Mouse (Mus musculus): ENCODE results near the gene Tssk6. TPM values are rescaled to one million over a fixed set of nuclear protein-coding genes. Genes with fewer than 3 reads are reported as not detected.

Tssk6 gene
- total RNA-seq (2021): under 1 TPM in 1 of 2 experiments, not detected in 1; 0.31 TPM
- long read RNA-seq, experiment 1: 0 reads
- long read RNA-seq, experiment 2: 0 reads

- peak; percentile 38 for DNase-seq
- intact Hi-C loops (cut with DNase I; ENCODE audit: low total_unique reads): no loop called here
These were observed at the start of gene Tssk6, which contains the start of the genes Ndufa13 and Yjefn3 for GRCm38 (mm10) chr8:69902163-69903062. Gene Tssk6, plus strand, starts transcription at chr8:69902184. Gene Ndufa13, minus strand, starts transcription at chr8:69902558. Gene Yjefn3, minus strand, starts transcription at chr8:69902712.

- intact Hi-C loops (cut with DNase I; ENCODE audit: low total_unique reads): no loop called here
- no peak for DNase-seq
These were observed 48.1 kb upstream of the Tssk6 start for GRCm38 (mm10) chr8:69853869-69854268.

GRCm38 (mm10) chr8:69860807-69861206 is 41.2 kb upstream of the Tssk6 start:
- intact Hi-C loops (cut with DNase I; ENCODE audit: low total_unique reads): no loop called here
- no peak for DNase-seq

GRCm38 (mm10) chr8:69861251-69861650 is 40.7 kb upstream of the Tssk6 start:
- intact Hi-C loops (cut with DNase I; ENCODE audit: low total_unique reads): no loop called here

GRCm38 (mm10) chr8:69863387-69864020 is 38.5 kb upstream of the Tssk6 start:
- intact Hi-C loops (cut with DNase I; ENCODE audit: low total_unique reads): no loop called here
- DNase-seq: no peak

More at GRCm38 (mm10) chr8:69861251-69861650, 40.7 kb upstream of the Tssk6 start:
- no peak for DNase-seq

- no peak for DNase-seq
- intact Hi-C loops (cut with DNase I; ENCODE audit: low total_unique reads): no loop called here
These were observed 37.8 kb upstream of the Tssk6 start for GRCm38 (mm10) chr8:69864180-69864579.

GRCm38 (mm10) chr8:69867696-69868326 is 34.2 kb upstream of the Tssk6 start:
- no peak for DNase-seq
- intact Hi-C loops (cut with DNase I; ENCODE audit: low total_unique reads): no loop called here

GRCm38 (mm10) chr8:69870003-69870765 is 31.8 kb upstream of the Tssk6 start:
- no peak for DNase-seq
- intact Hi-C loops (cut with DNase I; ENCODE audit: low total_unique reads): no loop called here

- DNase-seq: peak; percentile 22
- intact Hi-C loops (cut with DNase I; ENCODE audit: low total_unique reads): no loop called here
These were observed 31.1 kb upstream of the Tssk6 start for GRCm38 (mm10) chr8:69870907-69871306.

- intact Hi-C loops (cut with DNase I; ENCODE audit: low total_unique reads): no loop called here
- peak; percentile 54 for DNase-seq
These were observed 27.8 kb upstream of the Tssk6 start for GRCm38 (mm10) chr8:69874155-69874554.

GRCm38 (mm10) chr8:69874654-69875053 is 27.3 kb upstream of the Tssk6 start:
- intact Hi-C loops (cut with DNase I; ENCODE audit: low total_unique reads): no loop called here
- peak; percentile 71 for DNase-seq

GRCm38 (mm10) chr8:69876097-69876496 is 25.9 kb upstream of the Tssk6 start:
- peak; percentile 57 for DNase-seq
- intact Hi-C loops (cut with DNase I; ENCODE audit: low total_unique reads): no loop called here

- peak; percentile 27 for DNase-seq
- intact Hi-C loops (cut with DNase I; ENCODE audit: low total_unique reads): no loop called here
These were observed 25.0 kb upstream of the Tssk6 start for GRCm38 (mm10) chr8:69876967-69877366.

- no peak for DNase-seq
- intact Hi-C loops (cut with DNase I; ENCODE audit: low total_unique reads): no loop called here
These were observed 24.6 kb upstream of the Tssk6 start for GRCm38 (mm10) chr8:69877396-69877795.

- peak; percentile 62 for DNase-seq
- intact Hi-C loops (cut with DNase I; ENCODE audit: low total_unique reads): no loop called here
These were observed 24.0 kb upstream of the Tssk6 start for GRCm38 (mm10) chr8:69877992-69878391.

GRCm38 (mm10) chr8:69879678-69880077 is 22.3 kb upstream of the Tssk6 start:
- intact Hi-C loops (cut with DNase I; ENCODE audit: low total_unique reads): no loop called here
- no peak for DNase-seq

- intact Hi-C loops (cut with DNase I; ENCODE audit: low total_unique reads): no loop called here
- DNase-seq: no peak
These were observed 21.1 kb upstream of the Tssk6 start for GRCm38 (mm10) chr8:69880841-69881240.

GRCm38 (mm10) chr8:69881261-69881865 is 20.6 kb upstream of the Tssk6 start:
- no peak for DNase-seq
- intact Hi-C loops (cut with DNase I; ENCODE audit: low total_unique reads): no loop called here

All from gastrocnemius, postnatal 14 days (tissue).